Mouse (Mus musculus): ENCODE results near the gene Ptprm. TPM values are rescaled to one million over a fixed set of nuclear protein-coding genes. Genes with fewer than 3 reads are reported as not detected.

Ptprm gene
- polyA plus RNA-seq, 1 experiment from 2014 or later: 31.4 TPM

- 82% methylated on average over 11 of the region's 11 CpGs for WGBS
- H3K27ac ChIP-seq: no peak overlapping the region
These were observed 568.7 kb downstream of the Ptprm start for GRCm38 (mm10) chr17:66785586-66785985.

DNA sequence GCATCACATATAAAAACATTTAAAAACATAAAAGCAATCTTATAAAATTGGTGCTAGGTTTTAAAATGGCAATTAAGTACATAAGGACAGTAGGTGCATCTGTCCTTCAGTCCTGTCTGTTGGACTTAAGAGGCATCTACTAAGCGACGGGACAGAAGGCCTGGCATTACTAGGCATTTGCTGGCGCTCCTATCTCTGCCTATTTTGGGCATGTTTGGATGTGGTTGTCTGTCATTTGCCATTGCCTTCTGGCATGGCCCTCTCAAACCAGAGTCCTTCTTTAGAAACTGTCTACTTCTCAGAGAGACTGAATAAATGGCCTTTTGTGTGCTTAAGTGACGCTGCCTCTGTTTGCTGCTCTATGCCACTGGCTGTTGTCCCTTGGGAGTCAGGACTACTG is 570.7 kb downstream of the Ptprm start:
- no peak overlapping the region for H3K4me3 ChIP-seq (replicated peaks; ENCODE audit: low read length)
- WGBS: 70% methylated on average over 4 of the region's 4 CpGs
- peaks cover 16% of the 10 kb centered on the region for H3K4me1 ChIP-seq (replicated peaks; ENCODE audit: control insufficient read depth, insufficient read depth, low read length)
- H3K4me2 ChIP-seq (replicated peaks): no peak overlapping the region
- ATAC-seq (ENCODE audit: low FRiP score): no peak
- H3K27ac ChIP-seq: no peak overlapping the region
- no peaks in the 10 kb centered on the region for H3K9me3 ChIP-seq (ENCODE audit: control insufficient read depth, low read length)
- no peaks in the 10 kb centered on the region for H3K36me3 ChIP-seq (replicated peaks; ENCODE audit: control insufficient read depth, insufficient read depth)
- no peaks in the 10 kb centered on the region for H3K27me3 ChIP-seq (ENCODE audit: control insufficient read depth, insufficient read depth, low read length)
- no peak for DNase-seq (ENCODE audit: low spot score)
- no peak overlapping the region for H3K9ac ChIP-seq

More at GRCm38 (mm10) chr17:66785586-66785985, 568.7 kb downstream of the Ptprm start:
- no peaks in the 10 kb centered on the region for H3K27me3 ChIP-seq (ENCODE audit: control insufficient read depth, insufficient read depth, low read length)
- no peaks in the 10 kb centered on the region for H3K36me3 ChIP-seq (replicated peaks; ENCODE audit: control insufficient read depth, insufficient read depth)
- DNase-seq (ENCODE audit: low spot score) (no peak), ATAC-seq (ENCODE audit: low FRiP score) (no peak)
- no peak overlapping the region for H3K4me2 ChIP-seq (replicated peaks)
- H3K9ac ChIP-seq: no peak overlapping the region
- H3K4me1 ChIP-seq (replicated peaks; ENCODE audit: control insufficient read depth, insufficient read depth, low read length): peaks cover 16% of the 10 kb centered on the region
- no peaks in the 10 kb centered on the region for H3K9me3 ChIP-seq (ENCODE audit: control insufficient read depth, low read length)
- no peak overlapping the region for H3K4me3 ChIP-seq (replicated peaks; ENCODE audit: low read length)

- H3K36me3 ChIP-seq (replicated peaks; ENCODE audit: control insufficient read depth, insufficient read depth): no peaks in the 10 kb centered on the region
- H3K9me3 ChIP-seq (ENCODE audit: control insufficient read depth, low read length): no peaks in the 10 kb centered on the region
- DNase-seq (ENCODE audit: low spot score): no peak
- no peak overlapping the region for H3K4me2 ChIP-seq (replicated peaks)
- 59% methylated on average over 10 of the region's 10 CpGs for WGBS
- no peak overlapping the region for H3K9ac ChIP-seq
- no peak overlapping the region for H3K4me3 ChIP-seq (replicated peaks; ENCODE audit: low read length)
- H3K27ac ChIP-seq: no peak overlapping the region
- no peak for ATAC-seq (ENCODE audit: low FRiP score)
- peaks cover 16% of the 10 kb centered on the region for H3K4me1 ChIP-seq (replicated peaks; ENCODE audit: control insufficient read depth, insufficient read depth, low read length)
- H3K27me3 ChIP-seq (ENCODE audit: control insufficient read depth, insufficient read depth, low read length): no peaks in the 10 kb centered on the region
These were observed 571.2 kb downstream of the Ptprm start for GRCm38 (mm10) chr17:66783075-66783492.

DNA sequence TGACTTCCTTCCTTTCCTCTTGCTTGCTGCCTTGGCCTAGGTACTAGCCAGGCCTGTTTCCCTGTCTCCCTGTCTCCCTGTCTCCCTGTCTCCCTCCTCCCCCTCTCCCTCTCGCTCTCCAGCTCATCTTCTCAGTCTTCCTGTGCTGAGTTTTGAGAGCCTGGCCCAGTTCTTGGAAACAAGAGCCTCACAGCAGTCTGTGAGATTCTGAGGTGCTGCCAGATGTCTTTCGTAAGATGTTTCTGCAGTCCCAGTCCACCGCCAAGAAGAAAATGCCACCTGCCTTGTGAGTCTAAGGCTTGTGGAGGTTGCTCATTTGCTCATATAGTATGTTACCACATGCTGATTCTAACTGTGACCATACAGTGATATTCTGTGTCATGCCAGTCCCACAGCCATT is 572.3 kb downstream of the Ptprm start:
- no peak for ATAC-seq (ENCODE audit: low FRiP score)
- WGBS: 85% methylated on average over 3 of the region's 3 CpGs

DNA sequence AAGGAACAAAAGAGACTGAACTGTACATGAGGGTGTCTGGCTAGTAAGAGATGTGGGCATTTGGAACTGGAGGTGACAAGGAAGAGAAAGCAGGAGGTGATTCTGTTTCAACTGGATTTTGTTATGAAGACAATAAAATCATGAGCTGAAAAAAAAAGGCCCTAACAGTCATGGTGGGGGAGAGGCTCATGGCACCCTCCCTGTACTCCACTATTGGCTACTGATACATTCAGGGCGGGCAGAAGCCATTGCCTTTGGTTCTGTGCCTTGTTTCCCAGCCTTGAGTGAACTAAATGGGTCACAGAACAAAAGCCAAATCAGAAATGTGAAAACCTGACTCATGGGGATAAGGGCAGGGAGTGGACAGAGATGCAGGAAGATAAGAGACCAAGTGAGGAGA is 575.2 kb downstream of the Ptprm start:
- Histone ChIP-seq H3K4me3 (replicated peaks; ENCODE audit: low read length) (no peak overlapping the region), H3K27ac (no peak overlapping the region), H3K4me2 (replicated peaks) (no peak overlapping the region), H3K27me3 (ENCODE audit: control insufficient read depth, insufficient read depth, low read length) (no peaks in the 10 kb centered on the region), H3K4me1 (replicated peaks; ENCODE audit: control insufficient read depth, insufficient read depth, low read length) (peaks cover 7% of the 10 kb centered on the region), H3K36me3 (replicated peaks; ENCODE audit: control insufficient read depth, insufficient read depth) (no peaks in the 10 kb centered on the region), H3K9ac (no peak overlapping the region), H3K9me3 (ENCODE audit: control insufficient read depth, low read length) (no peaks in the 10 kb centered on the region)
- DNase-seq (ENCODE audit: low spot score): no peak
- ATAC-seq (ENCODE audit: low FRiP score): no peak
- 76% methylated on average over 1 of the region's 1 CpGs for WGBS

More for the DNA sequence above, 572.3 kb downstream of the Ptprm start:
- no peak overlapping the region for H3K9ac ChIP-seq
- no peak overlapping the region for H3K27ac ChIP-seq
- no peaks in the 10 kb centered on the region for H3K36me3 ChIP-seq (replicated peaks; ENCODE audit: control insufficient read depth, insufficient read depth)
- H3K4me1 ChIP-seq (replicated peaks; ENCODE audit: control insufficient read depth, insufficient read depth, low read length): peaks cover 16% of the 10 kb centered on the region
- H3K27me3 ChIP-seq (ENCODE audit: control insufficient read depth, insufficient read depth, low read length): no peaks in the 10 kb centered on the region
- H3K9me3 ChIP-seq (ENCODE audit: control insufficient read depth, low read length): no peaks in the 10 kb centered on the region
- DNase-seq (ENCODE audit: low spot score): no peak
- no peak overlapping the region for H3K4me3 ChIP-seq (replicated peaks; ENCODE audit: low read length)
- no peak overlapping the region for H3K4me2 ChIP-seq (replicated peaks)

DNA sequence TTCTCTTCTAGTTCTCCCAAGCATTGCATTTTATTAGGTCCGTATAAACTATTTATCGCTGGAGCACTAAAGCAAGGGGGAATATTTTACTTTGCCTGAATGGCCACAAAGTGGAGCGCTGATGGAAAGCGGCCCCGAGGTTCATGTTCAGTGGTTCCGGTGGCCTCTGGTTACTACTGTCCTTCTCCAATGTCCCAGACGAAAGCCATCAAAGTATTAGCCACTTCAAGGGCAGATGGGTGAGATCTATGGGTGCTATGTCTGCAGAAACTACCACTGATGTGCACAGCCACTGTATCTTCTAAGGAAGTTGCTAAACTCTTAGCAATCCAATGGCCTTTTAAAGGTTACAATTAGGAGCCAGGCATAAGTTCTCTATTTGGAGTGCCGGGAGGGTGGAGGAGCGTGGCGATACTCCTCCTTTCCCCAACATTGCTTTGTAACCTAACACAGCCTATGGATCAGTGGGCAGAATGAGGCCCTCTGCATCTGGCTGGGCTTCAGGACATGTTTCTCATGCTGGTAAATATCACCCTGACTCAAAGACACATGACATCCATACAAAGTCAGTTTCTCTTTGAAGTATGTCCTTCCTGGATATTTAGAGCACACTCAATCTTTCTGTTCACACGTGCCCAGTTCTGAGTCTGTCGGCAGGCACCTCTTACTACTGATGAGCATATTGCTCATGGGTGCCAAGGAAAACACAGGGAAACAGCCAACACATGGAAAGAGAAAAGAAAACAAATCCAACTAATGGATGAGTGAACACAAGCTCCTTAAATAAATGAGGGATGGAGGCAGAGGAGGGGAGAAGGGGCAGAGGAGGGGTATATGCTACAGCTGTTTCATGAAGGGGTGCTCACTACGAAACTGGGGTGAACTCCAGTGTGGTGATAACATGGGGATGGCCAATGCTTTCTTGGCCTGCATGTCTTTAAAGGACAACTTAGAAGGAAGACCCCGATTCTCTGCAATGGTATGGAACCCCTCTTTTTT is 584.6 kb downstream of the Ptprm start:
- Histone ChIP-seq H3K4me2 (replicated peaks) (no peak overlapping the region), H3K27me3 (ENCODE audit: control insufficient read depth, insufficient read depth, low read length) (no peaks in the 10 kb centered on the region), H3K9me3 (ENCODE audit: control insufficient read depth, low read length) (no peaks in the 10 kb centered on the region), H3K27ac (peak overlapping the region; percentile 26; the same call in 1 of the 2 replicates), H3K36me3 (replicated peaks; ENCODE audit: control insufficient read depth, insufficient read depth) (no peaks in the 10 kb centered on the region), H3K9ac (no peak overlapping the region), H3K4me1 (replicated peaks; ENCODE audit: control insufficient read depth, insufficient read depth, low read length) (peaks cover 13% of the 10 kb centered on the region), H3K4me3 (replicated peaks; ENCODE audit: low read length) (no peak overlapping the region)
- no peak for ATAC-seq (ENCODE audit: low FRiP score)
- no peak for DNase-seq (ENCODE audit: low spot score)
- 83% methylated on average over 14 of the region's 14 CpGs for WGBS

- Histone ChIP-seq H3K27ac (peak overlapping the region; percentile 26), H3K4me1 (replicated peaks; ENCODE audit: control insufficient read depth, insufficient read depth, low read length) (peaks cover 13% of the 10 kb centered on the region), H3K9me3 (ENCODE audit: control insufficient read depth, low read length) (no peaks in the 10 kb centered on the region), H3K4me2 (replicated peaks) (no peak overlapping the region), H3K27me3 (ENCODE audit: control insufficient read depth, insufficient read depth, low read length) (no peaks in the 10 kb centered on the region), H3K4me3 (replicated peaks; ENCODE audit: low read length) (no peak overlapping the region), H3K9ac (no peak overlapping the region), H3K36me3 (replicated peaks; ENCODE audit: control insufficient read depth, insufficient read depth) (no peaks in the 10 kb centered on the region)
- DNase-seq (ENCODE audit: low spot score) (no peak), ATAC-seq (ENCODE audit: low FRiP score) (peak; percentile 60; the same call in 1 of the 2 replicates)
- 26% methylated on average over 11 of the region's 11 CpGs for whole genome bisulfite sequencing
These were observed 585.5 kb downstream of the Ptprm start for GRCm38 (mm10) chr17:66768689-66769275.

GRCm38 (mm10) chr17:66766166-66766565 is 588.1 kb downstream of the Ptprm start:
- 82% methylated on average over 6 of the region's 6 CpGs for WGBS
- H3K4me2 ChIP-seq (replicated peaks): no peak overlapping the region
- no peaks in the 10 kb centered on the region for H3K27me3 ChIP-seq (ENCODE audit: control insufficient read depth, insufficient read depth, low read length)
- no peak for ATAC-seq (ENCODE audit: low FRiP score)
- H3K9me3 ChIP-seq (ENCODE audit: control insufficient read depth, low read length): no peaks in the 10 kb centered on the region
- no peak overlapping the region for H3K9ac ChIP-seq
- DNase-seq (ENCODE audit: low spot score): no peak
- no peak overlapping the region for H3K27ac ChIP-seq
- no peak overlapping the region for H3K4me3 ChIP-seq (replicated peaks; ENCODE audit: low read length)
- H3K4me1 ChIP-seq (replicated peaks; ENCODE audit: control insufficient read depth, insufficient read depth, low read length): peaks cover 24% of the 10 kb centered on the region
- no peaks in the 10 kb centered on the region for H3K36me3 ChIP-seq (replicated peaks; ENCODE audit: control insufficient read depth, insufficient read depth)

GRCm38 (mm10) chr17:66764435-66764834 is 589.8 kb downstream of the Ptprm start:
- no peaks in the 10 kb centered on the region for H3K36me3 ChIP-seq (replicated peaks; ENCODE audit: control insufficient read depth, insufficient read depth)
- ATAC-seq (ENCODE audit: low FRiP score) (no peak), DNase-seq (ENCODE audit: low spot score) (no peak)
- H3K4me2 ChIP-seq (replicated peaks): no peak overlapping the region
- no peak overlapping the region for H3K27ac ChIP-seq
- H3K9me3 ChIP-seq (ENCODE audit: control insufficient read depth, low read length): no peaks in the 10 kb centered on the region
- H3K4me1 ChIP-seq (replicated peaks; ENCODE audit: control insufficient read depth, insufficient read depth, low read length): peaks cover 21% of the 10 kb centered on the region
- no peak overlapping the region for H3K9ac ChIP-seq
- no peak overlapping the region for H3K4me3 ChIP-seq (replicated peaks; ENCODE audit: low read length)
- 81% methylated on average over 2 of the region's 2 CpGs for WGBS
- no peaks in the 10 kb centered on the region for H3K27me3 ChIP-seq (ENCODE audit: control insufficient read depth, insufficient read depth, low read length)
